Mouse (Mus musculus) embryonic fibroblast, embryonic 13.5 days (primary cell): ENCODE measurements around the gene Grin1. TPM values are rescaled to one million over a fixed set of nuclear protein-coding genes. Genes with fewer than 3 reads are reported as not detected.

Experiments used
- H3K27ac ChIP-seq: 2 replicates; pipeline ENCODE4 v1.5.1; 2012; ENCODE audit warnings: low read length, control low read depth, inconsistent platforms; ENCODE audit not compliant: insufficient read depth
- H3K4me1 ChIP-seq: 2 replicates; pipeline ENCODE4 v1.6.1; 2011; ENCODE audit warnings: low read length; ENCODE audit not compliant: control insufficient read depth, insufficient read depth
- H3K4me3 ChIP-seq: 2 replicates; pipeline ENCODE4 v1.5.1; 2011; ENCODE audit warnings: mild to moderate bottlenecking, control low read depth, low read length; ENCODE audit not compliant: insufficient read depth
- CTCF ChIP-seq: IDR thresholded peaks from 2 replicates; pipeline ENCODE4 v1.5.1; 2011; ENCODE audit warnings: mild to moderate bottlenecking, control low read depth, low read length, moderate library complexity, borderline replicate concordance; ENCODE audit not compliant: insufficient read depth
- POLR2A ChIP-seq: IDR thresholded peaks from 2 replicates; pipeline ENCODE4 v1.6.1; 2011; ENCODE audit warnings: low read depth, mild to moderate bottlenecking, control low read depth, low read length, moderate library complexity
- polyA plus RNA-seq: library from polyadenylated mRNA; stranded (reverse); fragments of >200 nt; gene quantifications from 2 replicates; pipeline ENCODE4 v1.2.4, GENCODE M21; 2011; ENCODE audit warnings: low read depth; ENCODE audit not compliant: missing spikeins, insufficient read length

The Grin1 gene
- polyA plus RNA-seq, 1 experiment, result 1.7 TPM

GRCm38 (mm10) chr2:25320084-25320483 is 1.1 kb upstream of the Grin1 start:
- TF ChIP-seq CTCF, result no peak
- TF ChIP-seq POLR2A, result no peak
- Histone ChIP-seq H3K4me1 (no peaks in the 10 kb centered on the region), H3K4me3 (no peak overlapping the region), H3K27ac (no peak overlapping the region)

DNA sequence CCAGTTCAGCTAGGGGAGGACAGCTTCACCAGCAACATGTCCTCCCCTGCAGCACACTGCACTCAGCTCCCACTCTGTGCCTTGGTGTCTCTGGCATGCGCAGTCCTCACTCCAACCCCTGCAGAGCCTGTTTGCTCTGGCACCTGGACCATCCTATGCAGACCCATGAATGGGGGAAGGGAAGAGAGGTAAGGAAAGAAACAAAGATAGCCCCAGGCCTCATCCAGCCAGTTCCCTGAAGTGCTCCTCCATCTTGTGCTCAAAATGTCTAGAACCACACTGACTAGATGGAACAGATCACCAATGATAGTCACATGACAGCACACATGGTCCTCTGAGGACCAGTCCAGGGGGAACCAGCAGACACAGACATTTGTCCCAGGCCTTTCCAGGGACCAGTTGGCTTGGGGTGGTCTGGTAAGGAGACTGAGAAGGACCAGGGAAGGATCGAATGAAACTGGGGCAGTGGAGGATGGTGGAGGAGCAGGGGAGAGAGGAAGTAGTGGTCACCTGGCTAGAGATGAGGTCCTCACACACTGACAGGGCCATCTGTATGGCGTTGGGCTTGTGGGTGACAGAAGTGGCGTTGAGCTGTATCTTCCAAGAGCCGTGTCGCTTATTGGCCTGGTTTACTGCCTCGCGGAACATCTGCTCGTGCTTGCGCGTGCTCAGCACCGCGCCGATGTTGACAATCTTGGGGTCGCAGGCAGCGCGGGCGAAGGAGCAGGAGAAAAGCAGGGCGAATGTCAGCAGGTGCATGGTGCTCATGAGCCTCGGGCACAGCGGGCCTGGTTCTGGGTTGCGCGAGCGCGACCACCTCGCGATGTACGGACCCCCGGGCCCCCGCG is 644 bp downstream of the Grin1 start:
- TF ChIP-seq POLR2A, result no peak
- H3K4me3 ChIP-seq, result no peak overlapping the region
- no peak overlapping the region for H3K27ac ChIP-seq
- H3K4me1 ChIP-seq, result no peaks in the 10 kb centered on the region

DNA sequence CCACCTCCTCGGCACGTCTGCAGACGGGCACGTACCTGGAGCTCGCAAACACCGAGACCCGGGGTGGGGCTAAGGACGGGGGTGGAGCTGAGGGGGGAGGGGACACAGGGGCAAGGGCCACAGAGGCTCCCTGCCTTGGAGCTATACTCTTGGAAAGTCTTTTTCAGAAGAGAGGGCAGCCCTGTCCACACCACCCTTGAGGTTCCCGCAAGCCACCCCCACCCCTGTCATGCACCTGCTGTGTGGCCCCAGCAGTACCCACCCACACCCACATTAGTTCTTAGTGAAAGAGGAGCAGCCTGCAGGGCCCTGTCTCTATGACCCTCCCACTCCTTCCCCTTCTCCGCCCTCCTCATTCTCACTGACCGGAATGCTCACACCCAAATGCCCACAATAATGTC is 7.5 kb downstream of the Grin1 start:
- TF ChIP-seq CTCF, result no peak
- Histone ChIP-seq H3K4me1 (no peaks in the 10 kb centered on the region), H3K4me3 (no peak overlapping the region), H3K27ac (no peak overlapping the region)

GRCm38 (mm10) chr2:25310969-25311368 is 8.0 kb downstream of the Grin1 start:
- TF ChIP-seq CTCF, result no peak
- TF ChIP-seq POLR2A, result no peak
- Histone ChIP-seq H3K4me1 (no peaks in the 10 kb centered on the region), H3K27ac (no peak overlapping the region), H3K4me3 (no peak overlapping the region)

- H3K27ac ChIP-seq, result no peak overlapping the region
- TF ChIP-seq POLR2A, result no peak
- no peak for TF ChIP-seq CTCF
- H3K4me3 ChIP-seq, result no peak overlapping the region
- H3K4me1 ChIP-seq, result no peaks in the 10 kb centered on the region
Observed at GRCm38 (mm10) chr2:25310180-25310579, 8.8 kb downstream of the Grin1 start.

DNA sequence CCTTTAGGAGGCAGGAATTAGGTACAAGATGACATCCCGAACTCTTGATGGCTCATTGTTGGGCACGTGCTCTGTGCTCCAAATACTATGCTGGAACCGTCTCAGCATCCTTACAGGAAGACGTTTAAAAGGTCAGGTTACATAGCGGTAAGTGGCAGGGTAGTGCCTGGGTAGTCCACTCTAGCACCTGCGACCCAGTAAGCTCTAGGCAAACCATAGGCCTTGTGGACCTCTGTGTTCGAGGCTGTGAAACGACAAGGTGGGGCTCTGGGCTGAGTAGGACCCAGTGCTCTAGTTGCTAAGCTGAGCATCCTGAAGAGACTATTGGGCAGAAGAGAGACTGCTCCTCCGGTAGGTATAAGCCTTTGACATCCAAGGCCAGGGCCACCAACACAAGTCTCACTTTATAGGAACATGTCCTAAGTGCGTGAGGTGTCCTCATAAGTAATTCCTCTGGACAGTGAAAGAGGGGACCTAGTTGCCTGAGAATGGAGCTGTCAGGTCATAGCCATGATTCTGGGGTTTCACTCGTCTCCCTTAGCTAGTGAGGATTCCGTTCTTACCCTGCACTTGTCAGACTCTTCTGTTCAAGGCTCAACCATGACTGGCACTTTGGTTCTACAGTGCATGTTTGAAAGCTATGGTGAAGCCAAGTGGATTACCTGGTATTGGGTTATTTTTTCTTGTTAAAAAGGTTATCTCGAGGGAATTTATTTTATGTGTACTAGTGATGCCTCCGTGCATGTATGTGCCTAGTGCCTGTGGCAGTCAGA is 13.2 kb downstream of the Grin1 start:
- no peaks in the 10 kb centered on the region for H3K4me1 ChIP-seq
- no peak overlapping the region for H3K27ac ChIP-seq
- TF ChIP-seq POLR2A, result no peak
- no peak for TF ChIP-seq CTCF
- H3K4me3 ChIP-seq, result peak overlapping the region; percentile 27; the same call in 1 of the 2 replicates

DNA sequence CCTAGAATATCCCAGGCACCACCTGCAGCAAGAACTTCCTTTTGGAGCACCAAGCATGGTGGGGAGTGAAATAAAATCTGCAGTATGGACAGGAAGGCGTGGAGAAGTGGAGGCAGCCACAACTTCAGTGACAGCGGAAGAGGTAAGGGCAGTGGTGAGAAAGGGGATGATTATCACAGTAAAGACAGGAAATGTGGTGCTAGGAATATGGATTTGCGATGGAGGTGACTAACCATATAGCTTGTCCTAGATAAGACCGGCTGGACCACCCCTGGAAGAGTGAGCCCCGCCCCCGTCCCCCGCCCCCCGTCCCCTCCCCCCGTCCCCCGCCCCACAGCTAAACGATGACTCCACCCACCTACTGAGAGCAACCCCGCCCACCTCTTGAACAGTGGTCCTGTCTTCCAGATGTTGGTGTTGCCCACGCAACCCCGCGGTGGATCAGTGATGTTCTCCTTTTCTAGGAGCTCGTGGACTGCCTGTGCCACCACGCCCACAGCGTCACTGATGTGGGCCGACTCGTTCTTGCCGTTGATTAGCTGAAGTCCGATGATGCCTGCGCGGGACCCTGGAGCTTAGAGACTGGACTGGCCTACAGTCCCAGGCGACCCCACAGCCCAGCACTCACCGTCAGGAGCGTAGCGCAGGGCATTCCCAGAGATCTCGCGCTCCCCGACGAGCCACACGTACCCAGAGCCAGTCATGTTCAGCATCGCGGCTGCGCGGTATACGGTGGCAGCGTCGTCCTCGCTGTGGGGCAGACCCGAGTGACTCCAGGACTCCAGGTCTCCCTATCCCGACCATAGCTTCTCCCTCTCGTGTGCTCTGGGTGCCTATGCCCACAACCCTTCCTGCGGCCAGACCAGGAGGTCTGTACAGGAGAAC is 14.1 kb downstream of the Grin1 start:
- Histone ChIP-seq H3K4me1 (no peaks in the 10 kb centered on the region), H3K27ac (no peak overlapping the region), H3K4me3 (peak overlapping the region; percentile 27)
- TF ChIP-seq POLR2A (peak; percentile 53; the same call in 1 of the 2 replicates), CTCF (no peak)

DNA sequence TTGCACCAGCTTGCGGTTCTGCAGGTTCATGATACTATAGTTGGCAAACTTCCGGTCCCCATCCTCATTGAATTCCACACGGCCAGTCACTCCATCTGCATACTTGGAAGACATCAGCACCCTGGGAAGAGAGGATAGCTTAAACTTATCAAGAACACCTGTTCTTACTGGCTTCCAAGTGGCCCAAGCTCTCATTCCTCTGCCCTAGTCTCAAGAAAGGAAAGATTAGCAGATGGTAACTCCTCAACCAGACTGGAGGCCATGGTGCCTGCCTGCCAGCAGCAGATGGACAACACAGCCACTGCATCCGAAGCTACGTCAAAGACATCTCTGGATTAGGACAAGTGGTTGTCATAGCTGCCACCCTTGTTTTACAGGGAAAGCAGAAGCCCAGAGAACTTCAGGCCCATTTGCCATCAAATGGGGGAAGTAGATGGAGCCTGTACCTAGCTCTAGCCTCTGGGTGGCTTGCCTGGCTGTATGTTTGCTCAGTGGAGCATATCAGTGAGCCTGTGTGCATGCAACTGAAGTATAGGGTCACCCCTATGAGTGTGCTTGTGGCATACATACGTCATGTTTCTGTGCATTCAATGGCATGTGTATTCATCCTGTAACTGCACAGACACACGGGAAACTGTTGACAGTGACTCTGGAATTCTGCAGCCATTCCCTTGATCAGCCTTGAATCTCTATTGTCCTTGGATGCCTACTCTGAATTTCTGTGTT is 14.9 kb downstream of the Grin1 start:
- TF ChIP-seq CTCF (no peak), POLR2A (no peak)
- Histone ChIP-seq H3K4me1 (no peaks in the 10 kb centered on the region), H3K4me3 (no peak overlapping the region), H3K27ac (no peak overlapping the region)

- TF ChIP-seq CTCF (no peak), POLR2A (no peak)
- Histone ChIP-seq H3K27ac (no peak overlapping the region), H3K4me3 (no peak overlapping the region), H3K4me1 (no peaks in the 10 kb centered on the region)
Observed at GRCm38 (mm10) chr2:25303452-25303851, 15.5 kb downstream of the Grin1 start.
